Mouse (Mus musculus) G1E (cell line): Measurements from ENCODE around the gene Muc1.

Experiments used
- CTCF ChIP-seq: IDR thresholded peaks from 2 replicates; pipeline ENCODE4 v1.5.1; 2012; ENCODE audit warnings: low read depth, low read length, inconsistent platforms, mixed read lengths
- TAL1 ChIP-seq: conservative IDR thresholded peaks from 2 replicates; pipeline ENCODE4 v1.6.1; 2012; ENCODE audit warnings: low read depth, low read length, inconsistent platforms, mixed read lengths

GRCm38 (mm10) chr3:89226361-89226760 lies 2.5 kb upstream of the Muc1 start:
- TF ChIP-seq CTCF (no peak), TAL1 (no peak)
